ENCODE assay signal across 8 mouse cellular contexts in the genomic region with DNA sequence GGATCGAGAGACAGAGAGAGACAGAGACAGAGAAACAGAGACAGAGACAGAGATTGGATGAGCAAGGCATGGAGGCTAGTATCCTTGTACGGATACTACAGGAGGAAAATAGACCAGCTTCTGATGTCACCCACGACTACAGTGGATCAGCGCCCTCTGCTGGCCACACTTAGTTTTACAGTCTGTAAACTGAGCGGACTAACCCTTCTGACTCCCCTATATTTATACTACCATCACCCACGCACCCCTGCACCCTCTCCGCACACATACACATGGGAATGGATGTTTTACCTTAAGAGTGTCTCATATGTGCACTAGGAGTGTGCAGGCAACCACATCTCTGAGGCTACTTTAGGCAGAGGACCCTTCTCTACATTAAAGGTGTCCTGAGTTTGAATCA. TPM values are rescaled to one million over a fixed set of nuclear protein-coding genes. Genes with fewer than 3 reads are reported as not detected.
A peak's percentile ranks its signal among the peaks of the same experiment; 100 is the strongest.
DNase-seq lines count a peak whose midpoint lies in the region; ATAC-seq and TF ChIP-seq lines count a peak whose summit lies in the region.
"Had no signal": no experiment of that assay in that cellular context is flagged by ENCODE, and none has a peak within 500 bp of the region (broad histone marks: within the 10 kb centered on the region; RNA-seq: fewer than 3 reads in every experiment).

No protein-coding gene starts in this region.

- TF ChIP-seq RAD21 in CH12.LX (IDR thresholded peaks at IDR 0.05; ENCODE audit: low read depth, low read length), result peak; percentile 77

- POLR2A ChIA-PET in Patski (lab: Charles Lee), result no interaction called here

- H3K36me3 ChIP-seq in CH12.LX (replicated peaks in 1 of 2; ENCODE audit: control insufficient read depth in 1 of 2, insufficient read depth in 1 of 2, low read length in 1 of 2), result no peaks in the 10 kb centered on the region
- H3K36me3 ChIP-seq: liver, embryonic 15.5 days had no signal

- TF ChIP-seq CTCF in CH12.LX (conservative IDR thresholded peaks at IDR 0.05 in 1 of 2, IDR thresholded peaks at IDR 0.05 in 1 of 2; ENCODE audit: low read depth in 2 of 2, low read length in 2 of 2) (peak; percentile 85 to 96), Patski (IDR thresholded peaks at IDR 0.05) (peak; percentile 71)
- peak; percentile 78 for TF ChIP-seq CTCF in gastrocnemius, adult 2 months (IDR thresholded peaks at IDR 0.05)

- TF ChIP-seq POLR2A in CH12.LX (IDR thresholded peaks at IDR 0.05; ENCODE audit: low read depth, low read length), result no peak

- H3K79me2 ChIP-seq in CH12.LX (replicated peaks; ENCODE audit: control insufficient read depth, extremely low read depth, insufficient read depth, poor library complexity, severe bottlenecking), result no peaks in the 10 kb centered on the region

- no peak for TF ChIP-seq EP300 in CH12.LX (IDR thresholded peaks at IDR 0.05; ENCODE audit: low read length)

- no peak overlapping the region; the same call in 1 of the 2 replicates for H3K4me2 ChIP-seq in CH12.LX (ENCODE audit: insufficient read depth, low read depth, poor library complexity, severe bottlenecking)
- H3K4me2 ChIP-seq: liver, embryonic 15.5 days had no signal

- H3K27me3 ChIP-seq in CH12.LX (replicated peaks) (peaks cover 30% of the 10 kb centered on the region), Patski (peaks cover 12% of the 10 kb centered on the region)
- H3K27me3 ChIP-seq: liver, embryonic 15.5 days had no signal

- H3K4me3 ChIP-seq in CH12.LX (replicated peaks in 1 of 3; ENCODE audit: low read depth in 2 of 3, low read length in 2 of 3, poor library complexity in 1 of 3), result no peak overlapping the region
- no peak overlapping the region for H3K4me3 ChIP-seq in gastrocnemius, adult 2 months
- H3K4me3 ChIP-seq: liver, embryonic 15.5 days had no signal

- no peak overlapping the region for H3K27ac ChIP-seq in CH12.LX (ENCODE audit: insufficient read depth, low read depth)
- H3K27ac ChIP-seq in gastrocnemius, adult 2 months, result no peak overlapping the region
- H3K27ac ChIP-seq: liver, embryonic 15.5 days had no signal

- dilution Hi-C loops in CH12.LX (cut with MboI; ENCODE audit: extremely low pct_ligation_motif_present, extremely low pct_unique_long_range_greater_than_20kb, low sequenced_read_pairs), result no loop called here

- H3K9me3 ChIP-seq in CH12.LX (replicated peaks; ENCODE audit: low read length), result no peaks in the 10 kb centered on the region
- H3K9me3 ChIP-seq: liver, embryonic 15.5 days had no signal

- intact Hi-C loops in gastrocnemius, adult 2 months (cut with DNase I), result no loop called here

- H3K4me1 ChIP-seq in CH12.LX (ENCODE audit: control insufficient read depth in 1 of 2, insufficient read depth in 2 of 2), result no peaks in the 10 kb centered on the region
- H3K4me1 ChIP-seq: liver, embryonic 15.5 days had no signal

- peak; percentile 77 for DNase-seq in CH12.LX (ENCODE audit: extremely low read depth)
- no peak for DNase-seq in Patski (ENCODE audit: low read depth, low spot score)
- DNase-seq in cerebellum, adult 8-10 months, result peak; percentile 60
- DNase-seq in gastrocnemius, adult 2 months, result peak; percentile 68
- peak; percentile 71 for DNase-seq in layer of hippocampus, adult 11-12 months (ENCODE audit: low spot score)
- peak; percentile 76 for DNase-seq in lung, postnatal 14 days
- peak; percentile 47 for DNase-seq in right cerebral cortex, postnatal 25 days

- in situ Hi-C loops in CH12.LX (cut with MboI; ENCODE audit: low pct_ligation_motif_present, low pct_unique_long_range_greater_than_20kb, low sequenced_read_pairs) (loop anchor here (25.0 kb wide), 2 partner anchors 287 to 762 kb away; no protein-coding TSS in a partner anchor), Patski (cut with MboI; ENCODE audit: low pct_unique_long_range_greater_than_20kb) (no loop called here)

- no peak overlapping the region for H3K9ac ChIP-seq in CH12.LX (ENCODE audit: insufficient read depth, low read depth)
- H3K9ac ChIP-seq: liver, embryonic 15.5 days had no signal

- ATAC-seq in Patski, result peak; percentile 47

- CTCF ChIA-PET in Patski (lab: Charles Lee), result interaction anchor here (0.6 to 1.3 kb wide), 3 partner anchors 10 to 125 kb away, joined by 3 to 4 read pairs (median 3); partner anchors contain the start of gene Tmem220

TF ChIP-seq in CH12.LX, 34 proteins besides CTCF, POLR2A, EP300 and RAD21:
- TF ChIP-seq TBP (conservative IDR thresholded peaks at IDR 0.05; ENCODE audit: low read depth, low read length) (no peak), SMC3 (IDR thresholded peaks at IDR 0.05; ENCODE audit: low read depth, low read length) (peak; percentile 70)
TF ChIP-seq in CH12.LX: peak in this region for 1.

RNA-seq across cellular contexts. Expression of gene Pirt, which starts 12.4 kb away (rescaled TPM):
- not detected in 2 replicates for total RNA-seq in CH12.LX (2012; rRNA removed)
- not detected in 2 replicates for total RNA-seq in CH12.LX (2014; rRNA removed)
- polyA plus RNA-seq in CH12.LX (2012; ENCODE audit: insufficient read length, low read depth), result not detected in 2 replicates
- polyA plus RNA-seq in Patski (2021), result not detected
- total RNA-seq in gastrocnemius, adult 2 months (2021), result under 1 TPM in 1 of 2 experiments, not detected in 1; 0.05 TPM
- polyA plus RNA-seq: liver, embryonic 15.5 days had no signal

RNA-seq across cellular contexts. Expression of gene Tmem238l, which starts 57.0 kb away (rescaled TPM):
- total RNA-seq in CH12.LX (2012; rRNA removed) (not detected in 2 replicates), CH12.LX (2014; rRNA removed) (not detected in 2 replicates)
- polyA plus RNA-seq in CH12.LX (2012; ENCODE audit: insufficient read length, low read depth) (not detected in 2 replicates), Patski (2021) (not detected)
- not detected for total RNA-seq in gastrocnemius, adult 2 months (2021)
- polyA plus RNA-seq: liver, embryonic 15.5 days had no signal
